Mouse (Mus musculus): ENCODE data around the gene Zswim1.
"Not testable (repeated sequence)": the region's sequence is repeated elsewhere in the genome, so short reads cannot be mapped to it uniquely, and the experiment has no call there.

Gene Zswim1

GRCm38 (mm10) chr2:164868491-164868890, 46.0 kb downstream of the Zswim1 start:
- DNase-seq: peak; percentile 52

GRCm38 (mm10) chr2:164871602-164872303, 49.3 kb downstream of the Zswim1 start:
- no peak for DNase-seq

GRCm38 (mm10) chr2:164873621-164874020, 51.1 kb downstream of the Zswim1 start:
- DNase-seq: peak; percentile 26

- peak; percentile 83 for DNase-seq
Measured at GRCm38 (mm10) chr2:164874239-164874769, 51.8 kb downstream of the Zswim1 start.

- DNase-seq: not testable (repeated sequence)
Measured at GRCm38 (mm10) chr2:164875648-164876047, 53.2 kb downstream of the Zswim1 start.
